Mouse (Mus musculus): Measurements from ENCODE around the gene Hmx2. TPM values are rescaled to one million over a fixed set of nuclear protein-coding genes. Genes with fewer than 3 reads are reported as not detected.

Hmx2 gene
- polyA plus RNA-seq, 1 experiment from 2014 or later: not detected

DNA sequence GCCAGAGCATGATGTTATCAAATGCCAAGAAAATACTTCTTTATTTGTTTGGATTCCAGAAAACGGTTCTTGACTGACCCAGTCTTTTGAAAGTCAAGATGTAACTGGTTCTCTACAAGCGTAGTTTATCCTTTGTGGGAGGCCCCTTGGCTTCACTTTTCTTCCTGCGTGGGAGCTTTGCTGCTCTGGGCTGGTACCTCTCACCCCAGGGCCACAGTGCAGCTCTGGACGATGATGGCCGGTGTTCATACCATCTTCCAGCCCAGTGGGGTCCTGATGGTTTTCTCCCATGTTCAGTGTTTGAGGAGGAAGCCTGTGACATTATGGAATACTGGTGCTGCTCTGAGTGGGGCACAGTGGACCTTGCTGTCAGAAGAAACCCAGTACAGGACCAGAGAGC, 1.1 kb upstream of the Hmx2 start:
- no peak overlapping the region for H3K27ac ChIP-seq
- WGBS: 3% methylated on average over 5 of the region's 5 CpGs

GRCm38 (mm10) chr7:131551471-131551870, 2.9 kb downstream of the Hmx2 start:
- H3K9ac ChIP-seq: no peak overlapping the region
- H3K4me2 ChIP-seq: no peak overlapping the region
- peaks cover 100% of the 10 kb centered on the region for H3K27me3 ChIP-seq
- peaks cover 24% of the 10 kb centered on the region for H3K4me1 ChIP-seq
- no peak overlapping the region for H3K27ac ChIP-seq
- no peak overlapping the region for H3K4me3 ChIP-seq
- WGBS: 3% methylated on average over 4 of the region's 4 CpGs
- no peaks in the 10 kb centered on the region for H3K9me3 ChIP-seq
- H3K36me3 ChIP-seq: no peaks in the 10 kb centered on the region
- ATAC-seq (ENCODE audit: insufficient number of reproducible peaks, insufficient read depth, low FRiP score, low TSS enrichment, low read depth): no peak

More for the DNA sequence above, 1.1 kb upstream of the Hmx2 start:
- no peak for ATAC-seq (ENCODE audit: insufficient number of reproducible peaks, insufficient read depth, low FRiP score, low TSS enrichment, low read depth)
- H3K36me3 ChIP-seq: no peaks in the 10 kb centered on the region
- peaks cover 99% of the 10 kb centered on the region for H3K27me3 ChIP-seq
- no peaks in the 10 kb centered on the region for H3K9me3 ChIP-seq
- no peak overlapping the region for H3K4me2 ChIP-seq
- peaks cover 19% of the 10 kb centered on the region for H3K4me1 ChIP-seq
- no peak overlapping the region for H3K9ac ChIP-seq
- H3K4me3 ChIP-seq: no peak overlapping the region

GRCm38 (mm10) chr7:131551931-131552741, 3.6 kb downstream of the Hmx2 start:
- no peak for ATAC-seq (ENCODE audit: insufficient number of reproducible peaks, insufficient read depth, low FRiP score, low TSS enrichment, low read depth)
- Histone ChIP-seq H3K9me3 (no peaks in the 10 kb centered on the region), H3K9ac (no peak overlapping the region), H3K27ac (no peak overlapping the region), H3K36me3 (no peaks in the 10 kb centered on the region), H3K4me3 (no peak overlapping the region), H3K4me2 (no peak overlapping the region), H3K4me1 (peaks cover 30% of the 10 kb centered on the region), H3K27me3 (peaks cover 100% of the 10 kb centered on the region)
- under 1% methylated on average over 42 of the region's 42 CpGs for WGBS

DNA sequence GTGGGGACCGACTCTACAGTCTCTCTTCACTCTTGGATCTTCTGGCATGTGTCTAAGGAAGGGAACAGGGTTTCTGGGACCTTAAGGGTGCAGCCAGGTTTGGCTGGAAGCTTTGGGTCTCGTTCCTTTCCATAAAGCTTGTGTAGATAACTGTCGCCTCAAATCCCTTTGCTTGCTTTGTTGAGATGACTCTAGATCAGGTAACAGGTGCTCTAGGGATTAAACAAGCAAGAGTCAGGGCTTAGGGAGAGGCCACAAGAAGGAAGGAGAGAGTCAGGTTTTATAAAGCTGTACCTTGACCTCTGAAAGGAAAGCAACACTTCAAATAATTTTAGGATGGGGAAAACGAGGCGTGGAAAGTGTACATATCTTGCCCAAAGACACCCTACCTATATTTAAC, 4.2 kb downstream of the Hmx2 start:
- ATAC-seq (ENCODE audit: insufficient number of reproducible peaks, insufficient read depth, low FRiP score, low TSS enrichment, low read depth): no peak
- 1% methylated on average over 5 of the region's 5 CpGs for WGBS
- H3K4me3 ChIP-seq: no peak overlapping the region
- no peaks in the 10 kb centered on the region for H3K9me3 ChIP-seq
- H3K36me3 ChIP-seq: no peaks in the 10 kb centered on the region
- H3K27me3 ChIP-seq: peaks cover 100% of the 10 kb centered on the region
- no peak overlapping the region for H3K4me2 ChIP-seq
- peaks cover 31% of the 10 kb centered on the region for H3K4me1 ChIP-seq
- H3K9ac ChIP-seq: no peak overlapping the region
- H3K27ac ChIP-seq: no peak overlapping the region

DNA sequence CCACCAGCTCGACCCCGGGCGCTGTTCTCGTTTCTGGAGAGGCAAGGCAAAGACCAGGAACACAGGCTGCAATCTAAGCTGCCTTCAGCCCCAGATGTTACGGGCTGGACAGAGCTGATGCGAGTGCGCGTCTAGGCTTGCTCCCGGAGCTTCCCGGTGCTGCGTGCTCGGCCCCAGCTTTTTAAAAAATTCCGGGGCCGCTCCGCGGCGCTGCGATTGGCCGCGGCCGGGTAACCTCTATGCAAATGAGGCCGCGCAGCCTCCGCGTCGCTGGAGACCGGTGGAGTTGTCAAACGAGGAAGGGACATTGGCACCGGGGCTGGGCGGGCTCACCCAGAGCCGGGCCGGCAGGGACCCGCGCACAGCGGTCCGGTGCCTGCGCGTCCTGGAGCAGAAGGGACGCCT, 5.2 kb downstream of the Hmx2 start:
- ATAC-seq (ENCODE audit: insufficient number of reproducible peaks, insufficient read depth, low FRiP score, low TSS enrichment, low read depth): no peak
- Histone ChIP-seq H3K4me2 (peak overlapping the region; percentile 61), H3K9ac (0 out of 2 replicates have a peak overlapping the region, but pooled peaks have one; percentile 21), H3K27me3 (peaks cover 100% of the 10 kb centered on the region), H3K36me3 (no peaks in the 10 kb centered on the region), H3K9me3 (no peaks in the 10 kb centered on the region), H3K4me1 (peaks cover 31% of the 10 kb centered on the region), H3K27ac (no peak overlapping the region), H3K4me3 (peak overlapping the region; percentile 36)
- under 1% methylated on average over 38 of the region's 39 CpGs for WGBS

DNA sequence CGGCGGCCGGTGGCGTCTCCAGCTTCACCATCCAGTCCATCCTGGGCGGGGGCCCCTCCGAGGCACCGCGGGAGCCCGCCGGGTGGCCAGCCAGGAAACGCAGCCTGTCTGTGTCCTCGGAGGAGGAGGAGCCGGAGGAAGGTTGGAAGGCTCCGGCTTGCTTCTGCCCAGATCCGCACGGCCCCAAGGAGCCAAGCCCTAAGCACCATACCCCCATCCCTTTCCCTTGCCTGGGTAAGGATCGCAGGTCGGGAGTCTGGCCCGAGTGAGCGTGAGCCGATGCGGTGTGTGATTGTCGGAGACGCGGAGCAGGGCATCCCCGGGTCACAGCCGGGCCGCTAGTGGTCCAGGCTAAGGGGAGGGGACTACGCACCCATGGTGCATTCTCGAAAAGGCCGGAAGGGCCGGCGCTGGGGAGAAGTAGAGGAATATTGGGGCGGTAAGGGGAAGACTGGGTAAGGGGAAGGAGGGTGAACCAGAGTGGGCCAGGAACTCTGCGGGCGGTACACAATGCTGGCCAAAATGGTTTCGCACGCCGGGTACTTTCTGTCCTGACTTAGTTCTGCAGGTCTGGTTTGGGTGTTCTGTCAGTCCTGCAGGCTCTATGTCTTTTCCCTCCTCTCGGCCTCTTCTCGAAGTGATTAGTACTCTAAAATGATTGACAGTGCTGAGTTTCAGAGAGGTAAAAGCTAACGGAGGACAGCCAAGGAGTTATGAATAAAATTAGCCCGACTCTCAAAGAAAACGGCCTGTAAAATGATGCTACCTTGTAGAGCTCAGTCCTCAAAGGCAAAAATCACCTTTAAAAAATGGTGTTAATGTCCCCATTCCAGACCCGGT, 6.0 kb downstream of the Hmx2 start:
- Histone ChIP-seq H3K36me3 (no peaks in the 10 kb centered on the region), H3K9me3 (no peaks in the 10 kb centered on the region), H3K27ac (no peak overlapping the region), H3K4me1 (peaks cover 31% of the 10 kb centered on the region), H3K27me3 (peaks cover 100% of the 10 kb centered on the region), H3K9ac (0 out of 2 replicates have a peak overlapping the region, but pooled peaks have one; percentile 21), H3K4me3 (peak overlapping the region; percentile 36), H3K4me2 (peak overlapping the region; percentile 61)
- WGBS: under 1% methylated on average over 45 of the region's 45 CpGs
- peak; percentile 40; the same call in 1 of the 2 replicates for ATAC-seq (ENCODE audit: insufficient number of reproducible peaks, insufficient read depth, low FRiP score, low TSS enrichment, low read depth)

DNA sequence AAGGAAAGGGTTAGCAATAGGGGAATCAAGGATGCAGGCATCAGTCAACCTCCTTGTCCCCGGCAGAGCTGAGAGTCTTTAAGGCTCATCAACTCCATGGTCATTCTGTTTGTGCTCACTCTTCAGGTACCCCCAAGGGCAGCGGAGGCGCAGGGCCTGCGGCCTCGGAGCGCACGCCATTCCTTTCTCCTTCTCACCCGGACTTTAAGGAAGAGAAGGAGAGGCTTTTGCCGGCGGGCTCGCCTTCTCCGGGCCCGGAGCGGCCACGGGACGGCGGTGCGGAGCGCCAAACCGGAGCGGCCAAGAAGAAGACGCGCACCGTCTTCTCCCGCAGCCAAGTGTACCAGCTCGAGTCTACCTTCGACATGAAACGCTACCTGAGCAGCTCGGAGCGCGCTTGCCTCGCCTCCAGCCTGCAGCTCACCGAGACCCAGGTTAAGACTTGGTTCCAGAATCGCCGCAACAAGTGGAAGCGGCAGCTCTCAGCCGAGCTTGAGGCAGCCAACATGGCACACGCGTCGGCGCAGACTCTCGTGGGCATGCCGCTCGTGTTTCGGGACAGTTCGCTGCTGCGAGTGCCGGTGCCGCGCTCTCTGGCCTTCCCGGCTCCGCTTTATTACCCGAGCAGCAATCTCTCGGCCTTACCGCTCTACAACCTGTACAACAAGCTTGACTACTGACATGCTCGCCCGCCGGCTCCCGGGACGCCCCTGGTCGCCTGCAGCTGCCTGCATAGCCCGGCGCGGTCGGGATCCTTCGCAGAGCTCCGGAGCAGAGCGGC, 6.9 kb downstream of the Hmx2 start:
- Histone ChIP-seq H3K4me1 (peaks cover 31% of the 10 kb centered on the region), H3K4me3 (peak overlapping the region; percentile 27), H3K36me3 (no peaks in the 10 kb centered on the region), H3K27ac (no peak overlapping the region), H3K27me3 (peaks cover 91% of the 10 kb centered on the region), H3K9ac (no peak overlapping the region), H3K9me3 (no peaks in the 10 kb centered on the region), H3K4me2 (peak overlapping the region; percentile 46)
- WGBS: 1% methylated on average over 68 of the region's 68 CpGs
- no peak for ATAC-seq (ENCODE audit: insufficient number of reproducible peaks, insufficient read depth, low FRiP score, low TSS enrichment, low read depth)

GRCm38 (mm10) chr7:131556116-131556515, 7.5 kb downstream of the Hmx2 start:
- Histone ChIP-seq H3K4me2 (peak overlapping the region; percentile 46; the same call in 1 of the 2 replicates), H3K4me1 (peaks cover 35% of the 10 kb centered on the region), H3K4me3 (peak overlapping the region; percentile 27), H3K9me3 (no peaks in the 10 kb centered on the region), H3K9ac (no peak overlapping the region), H3K36me3 (no peaks in the 10 kb centered on the region), H3K27me3 (peaks cover 85% of the 10 kb centered on the region), H3K27ac (no peak overlapping the region)
- ATAC-seq (ENCODE audit: insufficient number of reproducible peaks, insufficient read depth, low FRiP score, low TSS enrichment, low read depth): no peak
- WGBS: under 1% methylated on average over 9 of the region's 9 CpGs

- H3K4me1 ChIP-seq: peaks cover 37% of the 10 kb centered on the region
- H3K9ac ChIP-seq: no peak overlapping the region
- no peaks in the 10 kb centered on the region for H3K9me3 ChIP-seq
- peak overlapping the region; percentile 20 for H3K4me3 ChIP-seq
- under 1% methylated on average over 37 of the region's 37 CpGs for WGBS
- peak overlapping the region; percentile 22; the same call in 1 of the 2 replicates for H3K4me2 ChIP-seq
- peaks cover 79% of the 10 kb centered on the region for H3K27me3 ChIP-seq
- 0 out of 2 replicates have a peak, but pooled peaks cover under 1% of the 10 kb centered on the region for H3K36me3 ChIP-seq
- no peak for ATAC-seq (ENCODE audit: insufficient number of reproducible peaks, insufficient read depth, low FRiP score, low TSS enrichment, low read depth)
- no peak overlapping the region for H3K27ac ChIP-seq
Measured at GRCm38 (mm10) chr7:131556541-131557271, 8.1 kb downstream of the Hmx2 start.

GRCm38 (mm10) chr7:131557751-131558150, 9.2 kb downstream of the Hmx2 start:
- Histone ChIP-seq H3K4me3 (no peak overlapping the region), H3K4me2 (no peak overlapping the region), H3K9me3 (no peaks in the 10 kb centered on the region), H3K27me3 (peaks cover 69% of the 10 kb centered on the region), H3K36me3 (peaks cover 11% of the 10 kb centered on the region), H3K27ac (no peak overlapping the region), H3K4me1 (peaks cover 47% of the 10 kb centered on the region), H3K9ac (no peak overlapping the region)
- WGBS: 31% methylated on average over 2 of the region's 2 CpGs
- no peak for ATAC-seq (ENCODE audit: insufficient number of reproducible peaks, insufficient read depth, low FRiP score, low TSS enrichment, low read depth)
